ENCODE assay signal across 9 mouse cellular contexts in the genomic region with DNA sequence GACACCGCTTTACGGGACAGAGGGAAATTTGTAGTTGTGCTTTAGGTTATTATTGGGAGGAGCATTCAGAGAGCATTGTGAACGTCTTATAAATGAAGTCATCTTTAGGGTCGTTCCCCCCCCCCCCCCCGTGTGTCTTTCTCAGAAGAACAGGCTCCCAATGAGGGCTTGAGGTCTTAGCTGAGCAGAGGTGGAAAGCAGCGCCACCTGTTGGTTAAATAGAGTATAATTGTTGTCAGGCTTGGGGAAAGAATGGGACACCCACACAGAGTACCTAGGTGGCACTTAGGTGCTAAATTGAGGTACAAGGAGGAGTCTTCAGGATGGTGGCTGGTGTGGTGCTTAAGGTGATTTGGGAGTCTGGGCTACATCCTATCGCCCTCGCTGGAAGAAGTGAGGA. TPM values are rescaled to one million over a fixed set of nuclear protein-coding genes. Genes with fewer than 3 reads are reported as not detected.
A peak's percentile ranks its signal among the peaks of the same experiment; 100 is the strongest.
DNase-seq lines count a peak whose midpoint lies in the region; ATAC-seq and TF ChIP-seq lines count a peak whose summit lies in the region.
"Had no signal": no experiment of that assay in that cellular context is flagged by ENCODE, and none has a peak within 500 bp of the region (broad histone marks: within the 10 kb centered on the region; RNA-seq: fewer than 3 reads in every experiment).

No protein-coding gene starts in this region.

- H3K27ac ChIP-seq in heart, adult 2 months = no peak overlapping the region
- no peak overlapping the region for H3K27ac ChIP-seq in heart, embryonic 10.5 days
- no peak overlapping the region for H3K27ac ChIP-seq in testis, adult 2 months (ENCODE audit: control insufficient read depth, insufficient read depth, low read depth, low read length)
- no peak overlapping the region for H3K27ac ChIP-seq in lung, postnatal 0 days (ENCODE audit: low read length)

- no peak overlapping the region for H3K9ac ChIP-seq in heart, adult 2 months (ENCODE audit: low read depth, low read length)
- H3K9ac ChIP-seq in lung, postnatal 0 days (replicated peaks; ENCODE audit: low read depth) = no peak overlapping the region

- no peak for TF ChIP-seq EP300 in heart, adult 2 months (IDR thresholded peaks at IDR 0.05; ENCODE audit: insufficient read depth, low read depth, low read length)
- no peak for TF ChIP-seq EP300 in lung, postnatal 0 days (IDR thresholded peaks at IDR 0.05)

- no peaks in the 10 kb centered on the region for H3K27me3 ChIP-seq in heart, adult 2 months (ENCODE audit: control insufficient read depth, insufficient read depth, low read length)
- peaks cover 57% of the 10 kb centered on the region for H3K27me3 ChIP-seq in heart, embryonic 10.5 days (ENCODE audit: insufficient read depth, poor library complexity, severe bottlenecking)
- no peaks in the 10 kb centered on the region for H3K27me3 ChIP-seq in testis, adult 2 months (ENCODE audit: control insufficient read depth, insufficient read depth, low read length)
- no peaks in the 10 kb centered on the region for H3K27me3 ChIP-seq in lung, postnatal 0 days (replicated peaks; ENCODE audit: insufficient read depth, low read length)

- no peak for TF ChIP-seq POLR2A in heart, adult 2 months (IDR thresholded peaks at IDR 0.05; ENCODE audit: insufficient read depth, low read depth, low read length)
- TF ChIP-seq POLR2A in testis, adult 2 months (IDR thresholded peaks at IDR 0.05; ENCODE audit: control insufficient read depth, low read depth, low read length) = no peak

- 37% methylated on average over 8 of the region's 8 CpGs for WGBS in heart, adult 2 months
- WGBS in heart, embryonic 10.5 days = 36% methylated on average over 8 of the region's 8 CpGs
- WGBS in lung, postnatal 0 days = 36% methylated on average over 8 of the region's 8 CpGs

- no peaks in the 10 kb centered on the region for H3K79me2 ChIP-seq in heart, adult 2 months (replicated peaks; ENCODE audit: control insufficient read depth, insufficient read depth, low read length)

- H3K9me3 ChIP-seq in heart, embryonic 10.5 days = peaks cover 6% of the 10 kb centered on the region
- H3K9me3 ChIP-seq in lung, postnatal 0 days (ENCODE audit: low read length) = no peaks in the 10 kb centered on the region

- no peak overlapping the region for H3K4me3 ChIP-seq in heart, adult 2 months
- H3K4me3 ChIP-seq in heart, embryonic 10.5 days = no peak overlapping the region
- no peak overlapping the region for H3K4me3 ChIP-seq in testis, adult 2 months (ENCODE audit: control insufficient read depth, low read depth, low read length)
- H3K4me3 ChIP-seq in lung, postnatal 0 days (ENCODE audit: low read depth, low read length) = no peak overlapping the region

- no peak for DNase-seq in heart, adult 2 months
- DNase-seq in heart, embryonic 10.5 days (ENCODE audit: low spot score) = no peak
- DNase-seq in testis, postnatal 10 days (ENCODE audit: low spot score) = no peak
- peak; percentile 77 for DNase-seq in embryo, embryonic 10.5 days (ENCODE audit: low spot score)
- DNase-seq in lung, postnatal 0 days (ENCODE audit: low spot score) = peak; percentile 66
- DNase-seq in thymus, postnatal 4 days = peak; percentile 39
- no peak for DNase-seq in urinary bladder, postnatal 36 days (ENCODE audit: low spot score in 2 of 2)

- peak; percentile 41; the same call in 1 of the 2 replicates for ATAC-seq in lung, postnatal 0 days

- H3K4me2 ChIP-seq in lung, postnatal 0 days (replicated peaks; ENCODE audit: low read depth, low read length) = no peak overlapping the region

- no peaks in the 10 kb centered on the region for H3K4me1 ChIP-seq in heart, adult 2 months (ENCODE audit: control insufficient read depth, insufficient read depth, low read length)
- H3K4me1 ChIP-seq in heart, embryonic 10.5 days = no peaks in the 10 kb centered on the region
- H3K4me1 ChIP-seq in testis, adult 2 months (ENCODE audit: control insufficient read depth, insufficient read depth, low read length) = no peaks in the 10 kb centered on the region; the same call in 1 of the 2 replicates
- H3K4me1 ChIP-seq in lung, postnatal 0 days (ENCODE audit: insufficient read depth, low read depth, low read length) = no peaks in the 10 kb centered on the region

- TF ChIP-seq CTCF in heart, adult 2 months (IDR thresholded peaks at IDR 0.05) = peak; percentile 68
- 0 out of 2 replicates have a peak, but pooled peaks have one; percentile 12 for TF ChIP-seq CTCF in testis, adult 2 months (IDR thresholded peaks at IDR 0.05; ENCODE audit: control insufficient read depth, insufficient read depth, insufficient replicate concordance, low read depth, low read length)
- TF ChIP-seq CTCF in lung, postnatal 0 days (IDR thresholded peaks at IDR 0.05) = peak; percentile 72

- no peaks in the 10 kb centered on the region for H3K36me3 ChIP-seq in heart, adult 2 months (ENCODE audit: control insufficient read depth, insufficient read depth, low read length)
- H3K36me3 ChIP-seq in heart, embryonic 10.5 days = no peaks in the 10 kb centered on the region
- H3K36me3 ChIP-seq in testis, adult 2 months (ENCODE audit: control insufficient read depth, insufficient read depth, low read length) = no peaks in the 10 kb centered on the region
- H3K36me3 ChIP-seq in lung, postnatal 0 days (ENCODE audit: insufficient read depth, low read length) = no peaks in the 10 kb centered on the region

- intact Hi-C loops in heart, adult 2 months (cut with DNase I) = loop anchor here (1.0 kb wide), 1 partner anchor 69 kb away; no protein-coding TSS in a partner anchor

RNA-seq across cellular contexts. Expression of gene Neurog1, which starts 14.5 kb away (rescaled TPM):
- not detected for total RNA-seq in heart, adult 2 months (2021)
- not detected in 2 replicates for polyA plus RNA-seq in heart, adult 2 months (2012; rRNA removed)
- polyA plus RNA-seq in heart, embryonic 10.5 days (2016; fragmentation: Nextera tagmentation; extraction: Ambion mirVana) = 0.09 and 0.20 TPM in 2 replicates
- 0.90 and 1.1 TPM in 2 replicates for polyA plus RNA-seq in testis, adult 2 months (2012; rRNA removed)
- not detected in 2 replicates for polyA plus RNA-seq in lung, postnatal 0 days (2015; fragmentation: Nextera tagmentation; extraction: Ambion mirVana)
- polyA plus RNA-seq: large intestine, adult 2 months had no signal

RNA-seq across cellular contexts. Expression of gene Cxcl14, which starts 29.9 kb away (rescaled TPM):
- total RNA-seq in heart, adult 2 months (2021) = 1 to 10 TPM; 5.5 to 6.2 TPM
- 15.7 and 22.1 TPM in 2 replicates for polyA plus RNA-seq in heart, adult 2 months (2012; rRNA removed)
- polyA plus RNA-seq in heart, embryonic 10.5 days (2016; fragmentation: Nextera tagmentation; extraction: Ambion mirVana) = 1.6 and 8.6 TPM in 2 replicates
- 1.3 and 7.1 TPM in 2 replicates for polyA plus RNA-seq in testis, adult 2 months (2012; rRNA removed)
- 11.2 and 12.8 TPM in 2 replicates for polyA plus RNA-seq in lung, postnatal 0 days (2015; fragmentation: Nextera tagmentation; extraction: Ambion mirVana)

Comparison
In these comparisons a context has a peak if more than half of its experiments do, and no peak if none do; other contexts are left out.
1. DNase-seq: peak in embryo, embryonic 10.5 days (single experiment), lung, postnatal 0 days (single experiment) and thymus, postnatal 4 days (single experiment); none in heart, adult 2 months (0 of 2), heart, embryonic 10.5 days (single experiment), testis, postnatal 10 days (single experiment) and urinary bladder, postnatal 36 days (0 of 2).
2. CTCF ChIP-seq: peak in every context shown above with its lines; median percentile 72 in lung, postnatal 0 days; 68 in heart, adult 2 months; 12 in testis, adult 2 months.